Mouse (Mus musculus) G1E (cell line): ENCODE results near the gene Phc3.

ENCODE experiments used
- CTCF ChIP-seq: IDR thresholded peaks from 2 replicates; pipeline ENCODE4 v1.5.1; 2012; ENCODE audit warnings: low read depth, low read length, inconsistent platforms, mixed read lengths
- GATA1 ChIP-seq: IDR thresholded peaks from 2 replicates; pipeline ENCODE4 v1.6.1; 2012; ENCODE audit warnings: borderline replicate concordance, low read length, inconsistent platforms, mixed read lengths
- POLR2AphosphoS5 ChIP-seq: IDR thresholded peaks from 2 replicates; pipeline ENCODE4 v1.6.1; 2012; ENCODE audit warnings: low read depth, low read length, inconsistent platforms; ENCODE audit not compliant: insufficient replicate concordance
- TAL1 ChIP-seq: conservative IDR thresholded peaks from 2 replicates; pipeline ENCODE4 v1.6.1; 2012; ENCODE audit warnings: low read depth, low read length, inconsistent platforms, mixed read lengths

DNA sequence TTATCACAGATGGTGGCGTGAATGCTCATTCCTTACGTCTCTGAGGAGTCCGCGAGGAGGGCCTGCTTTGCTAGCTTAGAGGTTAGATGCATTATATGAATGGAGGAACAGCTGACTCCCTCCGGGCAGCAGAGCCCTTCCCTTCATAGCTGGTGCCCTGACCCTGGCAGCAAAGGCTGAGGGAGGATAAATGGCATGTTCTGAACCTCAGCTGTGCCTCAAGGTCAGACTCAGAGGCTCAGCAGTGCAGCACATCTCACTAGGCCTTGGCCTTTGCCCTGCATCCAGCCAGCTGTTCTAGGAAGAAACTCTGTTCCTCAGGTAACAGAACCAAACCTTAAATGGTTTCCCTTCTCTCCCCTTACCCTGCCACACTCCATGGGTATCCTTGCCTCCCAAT is 101.0 kb downstream of the Phc3 start:
- no peak for TF ChIP-seq CTCF
- no peak for TF ChIP-seq GATA1
- no peak for TF ChIP-seq POLR2AphosphoS5
- TF ChIP-seq TAL1: no peak
